In the genomic region with DNA sequence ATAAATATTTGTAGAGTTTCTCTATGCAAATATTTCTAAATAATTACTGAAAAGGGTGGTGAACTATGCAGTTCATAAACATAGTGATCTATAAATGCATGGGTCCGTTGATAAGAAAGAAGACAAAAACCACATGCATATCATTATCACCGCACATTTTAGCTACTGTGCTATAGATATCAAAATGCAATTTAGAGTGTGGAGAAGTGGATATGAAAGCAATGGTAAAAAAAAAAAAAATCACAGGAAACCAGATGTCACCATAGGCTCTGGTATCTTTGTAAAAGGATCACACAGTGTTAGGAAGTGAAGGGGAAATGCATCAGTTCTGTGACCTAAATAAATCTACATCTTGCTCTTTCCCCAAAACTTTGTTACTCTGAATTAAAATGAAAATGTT, we compare ENCODE assay signal across 1 mouse cellular context.
TF ChIP-seq lines count a peak whose summit lies in the region.

No protein-coding gene starts in this region.

TF ChIP-seq in MEL, 35 proteins besides CTCF, POLR2A, EP300 and RAD21 (continued from another document):
- TF ChIP-seq MAFK (IDR thresholded peaks at IDR 0.05; ENCODE audit: borderline replicate concordance, low read depth, low read length): peak; percentile 74; the same call in 1 of the 2 replicates
